Mouse (Mus musculus): ENCODE data around the gene Mitd1. TPM values are rescaled to one million over a fixed set of nuclear protein-coding genes. Genes with fewer than 3 reads are reported as not detected.

Mitd1 gene
- total and polyA plus RNA-seq, 3 experiments = 13.3 to 28.1 (median 19.9) TPM

- H3K4me2 ChIP-seq (ENCODE audit: insufficient read depth, low read depth, poor library complexity, severe bottlenecking) = no peak overlapping the region
- peaks cover 10% of the 10 kb centered on the region for H3K27me3 ChIP-seq (replicated peaks)
- TF ChIP-seq ELF1 (IDR thresholded peaks at IDR 0.05; ENCODE audit: low read depth, low read length) = no peak
- TF ChIP-seq ZNF384 (IDR thresholded peaks at IDR 0.05; ENCODE audit: low read depth, low read length) = no peak
- no peak for TF ChIP-seq ZC3H11A (IDR thresholded peaks at IDR 0.05; ENCODE audit: low read depth, low read length)
- TF ChIP-seq USF2 (conservative IDR thresholded peaks at IDR 0.05; ENCODE audit: low read depth, low read length) = no peak
- no peak for TF ChIP-seq CHD1 (IDR thresholded peaks at IDR 0.05; ENCODE audit: low read depth, low read length)
- TF ChIP-seq E2F4 (IDR thresholded peaks at IDR 0.05; ENCODE audit: insufficient replicate concordance, low read depth, low read length) = no peak
- no peak for TF ChIP-seq GABPA (IDR thresholded peaks at IDR 0.05; ENCODE audit: insufficient replicate concordance, low read depth, low read length)
- TF ChIP-seq ZMIZ1 (IDR thresholded peaks at IDR 0.05; ENCODE audit: low read depth, low read length) = no peak
- TF ChIP-seq ZKSCAN1 (IDR thresholded peaks at IDR 0.05; ENCODE audit: borderline replicate concordance, low read depth, low read length) = no peak
- TF ChIP-seq NRF1 (IDR thresholded peaks at IDR 0.05; ENCODE audit: low read depth, low read length) = no peak
- no peak for TF ChIP-seq MAZ (IDR thresholded peaks at IDR 0.05; ENCODE audit: low read depth, low read length)
- TF ChIP-seq MXI1 (IDR thresholded peaks at IDR 0.05; ENCODE audit: low read depth, low read length) = no peak
- H3K27ac ChIP-seq (ENCODE audit: insufficient read depth, low read depth) = no peak overlapping the region
- in situ Hi-C loops (cut with MboI; ENCODE audit: low pct_ligation_motif_present, low pct_unique_long_range_greater_than_20kb, low sequenced_read_pairs) (no loop called here), dilution Hi-C loops (cut with MboI; ENCODE audit: extremely low pct_ligation_motif_present, extremely low pct_unique_long_range_greater_than_20kb, low sequenced_read_pairs) (no loop called here)
- H3K4me3 ChIP-seq (replicated peaks in 1 of 3; ENCODE audit: low read depth in 2 of 3, low read length in 2 of 3, poor library complexity in 1 of 3) = no peak overlapping the region
- DNase-seq (ENCODE audit: extremely low read depth) = no peak
- H3K9me3 ChIP-seq (replicated peaks; ENCODE audit: low read length) = no peaks in the 10 kb centered on the region
- H3K9ac ChIP-seq (ENCODE audit: insufficient read depth, low read depth) = no peak overlapping the region
- no peaks in the 10 kb centered on the region for H3K36me3 ChIP-seq (replicated peaks in 1 of 2; ENCODE audit: control insufficient read depth in 1 of 2, insufficient read depth in 1 of 2, low read length in 1 of 2)
- H3K79me2 ChIP-seq (replicated peaks; ENCODE audit: control insufficient read depth, extremely low read depth, insufficient read depth, poor library complexity, severe bottlenecking) = no peaks in the 10 kb centered on the region
- peaks cover 4 to 7% of the 10 kb centered on the region in 2 experiments; a peak in 1 of 4 replicates for H3K4me1 ChIP-seq (ENCODE audit: control insufficient read depth in 1 of 2, insufficient read depth in 2 of 2)
Measured at GRCm38 (mm10) chr1:37918096-37918495, 27.9 kb upstream of the Mitd1 start.

DNA sequence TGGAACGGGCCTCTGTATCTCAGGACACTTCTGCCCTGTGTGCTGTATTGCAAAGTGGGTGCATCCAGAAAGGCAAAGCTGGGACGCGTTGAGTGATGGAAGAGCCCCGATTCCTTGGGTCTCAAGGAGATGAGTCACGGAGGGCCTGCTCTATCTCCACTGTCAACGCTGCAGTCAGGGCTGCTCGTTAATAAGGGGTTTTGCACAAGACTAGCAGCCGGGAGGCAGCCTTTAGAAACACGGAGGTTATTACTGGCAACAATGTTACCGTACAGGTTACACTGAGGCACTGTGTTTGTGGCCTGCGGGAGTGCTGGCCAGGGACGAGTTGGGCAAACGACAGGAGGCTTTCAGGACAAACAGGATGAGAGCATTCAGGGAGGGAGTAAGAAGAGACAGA, 27.5 kb upstream of the Mitd1 start:
- in situ Hi-C loops (cut with MboI; ENCODE audit: low pct_ligation_motif_present, low pct_unique_long_range_greater_than_20kb, low sequenced_read_pairs) = no loop called here
- Histone ChIP-seq H3K27ac (ENCODE audit: insufficient read depth, low read depth) (no peak overlapping the region), H3K79me2 (replicated peaks; ENCODE audit: control insufficient read depth, extremely low read depth, insufficient read depth, poor library complexity, severe bottlenecking) (no peaks in the 10 kb centered on the region), H3K27me3 (replicated peaks) (peaks cover 11% of the 10 kb centered on the region), H3K4me2 (ENCODE audit: insufficient read depth, low read depth, poor library complexity, severe bottlenecking) (no peak overlapping the region), H3K9ac (ENCODE audit: insufficient read depth, low read depth) (no peak overlapping the region), H3K4me1 (ENCODE audit: control insufficient read depth in 1 of 2, insufficient read depth in 2 of 2) (peaks cover 4 to 7% of the 10 kb centered on the region in 2 experiments; a peak in 1 of 4 replicates), H3K4me3 (replicated peaks in 1 of 3; ENCODE audit: low read depth in 2 of 3, low read length in 2 of 3, poor library complexity in 1 of 3) (no peak overlapping the region), H3K36me3 (replicated peaks in 1 of 2; ENCODE audit: control insufficient read depth in 1 of 2, insufficient read depth in 1 of 2, low read length in 1 of 2) (no peaks in the 10 kb centered on the region), H3K9me3 (replicated peaks; ENCODE audit: low read length) (no peaks in the 10 kb centered on the region)
- dilution Hi-C loops (cut with MboI; ENCODE audit: extremely low pct_ligation_motif_present, extremely low pct_unique_long_range_greater_than_20kb, low sequenced_read_pairs) = no loop called here
- no peak for DNase-seq (ENCODE audit: extremely low read depth)
- TF ChIP-seq KAT2A (IDR thresholded peaks at IDR 0.05; ENCODE audit: insufficient replicate concordance, low read length) (no peak), SIN3A (IDR thresholded peaks at IDR 0.05; ENCODE audit: low read length) (no peak), E2F4 (IDR thresholded peaks at IDR 0.05; ENCODE audit: insufficient replicate concordance, low read depth, low read length) (no peak), RCOR1 (conservative IDR thresholded peaks at IDR 0.05; ENCODE audit: low read depth, low read length) (no peak), CHD2 (IDR thresholded peaks at IDR 0.05; ENCODE audit: low read length) (no peak), ZC3H11A (IDR thresholded peaks at IDR 0.05; ENCODE audit: low read depth, low read length) (no peak), ELF1 (IDR thresholded peaks at IDR 0.05; ENCODE audit: low read depth, low read length) (no peak), GABPA (IDR thresholded peaks at IDR 0.05; ENCODE audit: insufficient replicate concordance, low read depth, low read length) (no peak), CHD1 (IDR thresholded peaks at IDR 0.05; ENCODE audit: low read depth, low read length) (no peak), ETS1 (conservative IDR thresholded peaks at IDR 0.05; ENCODE audit: low read depth, low read length) (no peak)
